Mouse (Mus musculus): ENCODE measurements around the gene Slc35e3. TPM values are rescaled to one million over a fixed set of nuclear protein-coding genes. Genes with fewer than 3 reads are reported as not detected.

The Slc35e3 gene
- polyA plus RNA-seq, 1 experiment from 2014 or later = 19.8 TPM

DNA sequence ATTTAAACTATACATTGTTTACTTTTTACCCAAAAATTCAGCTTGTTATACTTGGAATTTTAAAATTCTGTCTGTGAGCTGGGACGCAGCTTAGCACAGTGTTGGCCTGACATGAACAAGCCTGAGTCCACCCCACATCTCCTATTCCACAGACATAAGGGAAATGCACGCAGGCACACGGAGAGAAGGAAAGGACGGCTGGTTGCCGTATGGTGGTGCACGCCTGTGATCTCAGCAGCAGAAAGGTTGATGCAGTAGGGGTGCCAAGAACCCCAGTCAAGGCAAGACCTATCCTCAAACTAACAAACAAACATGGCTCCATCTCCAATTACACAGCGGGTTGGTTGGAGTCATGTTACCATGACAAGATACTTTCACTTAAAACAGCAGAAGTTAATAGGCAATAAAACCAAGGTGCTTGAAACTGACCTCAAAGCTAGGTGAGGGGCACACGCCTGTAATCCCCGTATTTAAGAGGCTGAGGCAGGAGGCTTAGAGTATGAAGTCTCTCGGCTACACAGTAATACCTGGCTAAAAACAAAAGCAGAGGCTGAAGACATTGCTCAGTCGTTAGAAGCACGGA is 32.3 kb upstream of the Slc35e3 start:
- DNase-seq (ENCODE audit: low spot score) = no peak
- Histone ChIP-seq H3K4me2 (ENCODE audit: low read depth, severe bottlenecking) (no peak overlapping the region), H3K27me3 (ENCODE audit: control insufficient read depth, insufficient read depth, low read length) (no peaks in the 10 kb centered on the region), H3K27ac (replicated peaks; ENCODE audit: low read depth, low read length) (no peak overlapping the region), H3K4me3 (ENCODE audit: low read depth, low read length) (no peak overlapping the region), H3K9me3 (ENCODE audit: control insufficient read depth, low read length) (no peaks in the 10 kb centered on the region), H3K36me3 (ENCODE audit: control insufficient read depth, insufficient read depth, low read length) (peaks cover 33% of the 10 kb centered on the region), H3K4me1 (ENCODE audit: control insufficient read depth, insufficient read depth, low read length) (no peaks in the 10 kb centered on the region), H3K9ac (ENCODE audit: low read length) (no peak overlapping the region)
- no peak for ATAC-seq (ENCODE audit: insufficient number of reproducible peaks, low FRiP score, low TSS enrichment, low read depth)
- 87% methylated on average over 12 of the region's 12 CpGs for WGBS

DNA sequence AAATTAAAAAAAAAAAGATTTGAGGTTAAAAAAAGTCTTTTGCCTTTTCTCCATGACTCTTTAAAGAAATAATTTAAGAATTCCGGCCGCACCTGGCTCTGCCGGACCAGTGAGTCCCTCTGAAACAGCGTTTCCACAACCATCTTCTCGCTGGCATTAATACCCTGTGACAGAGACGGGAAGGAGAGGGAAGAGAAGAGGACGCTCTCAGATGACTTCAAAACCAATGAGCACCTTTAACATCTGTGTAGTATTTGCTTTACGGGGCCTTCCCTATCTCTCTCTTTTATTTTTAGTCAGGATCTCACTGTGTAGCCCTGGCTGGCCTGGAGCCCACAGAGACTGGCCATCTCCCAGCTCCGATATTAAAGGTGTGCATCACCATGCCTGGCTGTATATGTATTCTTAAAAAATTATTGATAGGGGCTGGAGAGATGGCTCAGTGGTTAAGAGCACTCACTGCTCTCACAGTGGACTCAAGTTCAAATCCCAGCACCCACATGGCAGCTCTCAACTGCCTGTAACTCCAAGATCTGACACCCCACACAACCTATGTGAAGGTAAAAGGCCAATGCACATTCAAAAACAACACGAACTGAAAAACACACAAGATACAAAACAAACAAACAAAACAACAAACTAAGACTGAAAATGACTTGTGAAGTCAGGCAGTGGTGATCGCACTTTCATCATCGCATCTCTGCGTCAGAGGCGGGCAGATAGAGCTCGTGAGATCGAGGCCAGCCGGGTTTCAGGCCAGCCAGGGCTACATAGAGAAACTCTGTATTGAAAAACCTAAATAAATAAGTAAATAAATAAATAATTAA is 31.5 kb upstream of the Slc35e3 start:
- Histone ChIP-seq H3K27me3 (ENCODE audit: control insufficient read depth, insufficient read depth, low read length) (no peaks in the 10 kb centered on the region), H3K9ac (ENCODE audit: low read length) (no peak overlapping the region), H3K36me3 (ENCODE audit: control insufficient read depth, insufficient read depth, low read length) (peaks cover 35% of the 10 kb centered on the region), H3K4me2 (ENCODE audit: low read depth, severe bottlenecking) (no peak overlapping the region), H3K4me3 (ENCODE audit: low read depth, low read length) (no peak overlapping the region), H3K9me3 (ENCODE audit: control insufficient read depth, low read length) (no peaks in the 10 kb centered on the region), H3K4me1 (ENCODE audit: control insufficient read depth, insufficient read depth, low read length) (no peaks in the 10 kb centered on the region), H3K27ac (replicated peaks; ENCODE audit: low read depth, low read length) (no peak overlapping the region)
- WGBS = 94% methylated on average over 17 of the region's 17 CpGs
- ATAC-seq (ENCODE audit: insufficient number of reproducible peaks, low FRiP score, low TSS enrichment, low read depth) (no peak), DNase-seq (ENCODE audit: low spot score) (no peak)

DNA sequence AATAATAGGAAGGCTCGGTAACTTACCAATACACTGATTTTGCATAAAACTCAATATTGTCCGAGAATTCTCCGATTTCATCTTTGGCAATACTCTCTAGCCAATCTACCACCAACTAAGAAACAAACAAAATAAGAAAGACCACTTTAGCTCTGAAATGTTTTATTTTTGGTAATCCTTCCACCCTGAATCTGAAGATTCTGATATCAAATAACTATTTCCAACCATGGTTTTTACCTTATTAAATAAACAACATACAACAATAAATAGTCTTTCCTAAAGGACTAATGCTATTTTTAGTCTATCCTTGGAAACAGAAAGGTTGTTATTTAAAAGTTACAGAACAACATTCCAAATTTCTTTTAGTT is 30.9 kb upstream of the Slc35e3 start:
- no peaks in the 10 kb centered on the region for H3K9me3 ChIP-seq (ENCODE audit: control insufficient read depth, low read length)
- H3K4me1 ChIP-seq (ENCODE audit: control insufficient read depth, insufficient read depth, low read length) = no peaks in the 10 kb centered on the region
- H3K4me2 ChIP-seq (ENCODE audit: low read depth, severe bottlenecking) = no peak overlapping the region
- no peaks in the 10 kb centered on the region for H3K27me3 ChIP-seq (ENCODE audit: control insufficient read depth, insufficient read depth, low read length)
- ATAC-seq (ENCODE audit: insufficient number of reproducible peaks, low FRiP score, low TSS enrichment, low read depth) = no peak
- no peak for DNase-seq (ENCODE audit: low spot score)
- no peak overlapping the region for H3K4me3 ChIP-seq (ENCODE audit: low read depth, low read length)
- peaks cover 37% of the 10 kb centered on the region for H3K36me3 ChIP-seq (ENCODE audit: control insufficient read depth, insufficient read depth, low read length)
- 93% methylated on average over 3 of the region's 3 CpGs for WGBS
- no peak overlapping the region for H3K27ac ChIP-seq (replicated peaks; ENCODE audit: low read depth, low read length)
- H3K9ac ChIP-seq (ENCODE audit: low read length) = no peak overlapping the region

DNA sequence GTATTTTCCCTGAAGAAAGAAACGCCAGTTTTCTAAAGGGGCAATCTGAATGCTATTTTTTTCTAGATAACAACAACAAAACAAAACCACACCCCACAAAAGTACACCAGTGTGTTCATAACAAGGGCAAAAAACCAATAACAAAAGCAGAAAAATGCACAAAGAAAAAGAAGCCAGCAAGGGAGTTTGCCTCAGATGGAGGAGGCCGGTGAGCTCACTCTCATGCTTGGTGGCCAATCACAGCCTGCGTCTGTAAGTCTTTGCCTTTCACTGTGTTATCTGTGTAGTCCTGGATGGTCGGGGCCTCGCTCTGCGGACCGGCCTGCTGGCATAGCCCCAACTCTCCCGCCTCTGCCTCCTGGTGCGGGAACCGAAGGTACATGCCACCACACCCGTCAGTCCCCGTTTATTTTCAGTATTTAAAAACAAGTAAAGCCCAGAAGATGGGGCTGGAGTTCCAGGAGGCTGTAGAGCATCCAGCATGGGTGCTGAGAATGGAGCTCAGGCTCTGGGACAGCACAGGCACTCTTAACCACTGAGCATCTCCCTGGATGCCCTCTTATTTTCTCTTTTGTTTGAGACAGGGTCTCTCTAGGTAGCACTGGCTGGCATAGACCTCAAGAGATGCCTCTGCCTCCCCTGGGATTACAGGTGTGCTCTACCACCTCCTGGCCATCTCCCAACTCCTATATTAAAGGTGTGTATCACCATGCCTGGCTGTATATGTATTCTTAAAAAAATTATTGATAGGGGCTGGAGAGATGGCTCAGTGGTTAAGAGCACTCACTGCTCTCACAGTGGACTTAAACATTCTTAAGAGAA is 30.3 kb upstream of the Slc35e3 start:
- Histone ChIP-seq H3K9ac (ENCODE audit: low read length) (no peak overlapping the region), H3K9me3 (ENCODE audit: control insufficient read depth, low read length) (no peaks in the 10 kb centered on the region), H3K4me3 (ENCODE audit: low read depth, low read length) (no peak overlapping the region), H3K4me1 (ENCODE audit: control insufficient read depth, insufficient read depth, low read length) (no peaks in the 10 kb centered on the region), H3K27ac (replicated peaks; ENCODE audit: low read depth, low read length) (no peak overlapping the region), H3K4me2 (ENCODE audit: low read depth, severe bottlenecking) (no peak overlapping the region), H3K36me3 (ENCODE audit: control insufficient read depth, insufficient read depth, low read length) (peaks cover 37% of the 10 kb centered on the region), H3K27me3 (ENCODE audit: control insufficient read depth, insufficient read depth, low read length) (no peaks in the 10 kb centered on the region)
- no peak for DNase-seq (ENCODE audit: low spot score)
- WGBS = 95% methylated on average over 12 of the region's 12 CpGs
- ATAC-seq (ENCODE audit: insufficient number of reproducible peaks, low FRiP score, low TSS enrichment, low read depth) = no peak

DNA sequence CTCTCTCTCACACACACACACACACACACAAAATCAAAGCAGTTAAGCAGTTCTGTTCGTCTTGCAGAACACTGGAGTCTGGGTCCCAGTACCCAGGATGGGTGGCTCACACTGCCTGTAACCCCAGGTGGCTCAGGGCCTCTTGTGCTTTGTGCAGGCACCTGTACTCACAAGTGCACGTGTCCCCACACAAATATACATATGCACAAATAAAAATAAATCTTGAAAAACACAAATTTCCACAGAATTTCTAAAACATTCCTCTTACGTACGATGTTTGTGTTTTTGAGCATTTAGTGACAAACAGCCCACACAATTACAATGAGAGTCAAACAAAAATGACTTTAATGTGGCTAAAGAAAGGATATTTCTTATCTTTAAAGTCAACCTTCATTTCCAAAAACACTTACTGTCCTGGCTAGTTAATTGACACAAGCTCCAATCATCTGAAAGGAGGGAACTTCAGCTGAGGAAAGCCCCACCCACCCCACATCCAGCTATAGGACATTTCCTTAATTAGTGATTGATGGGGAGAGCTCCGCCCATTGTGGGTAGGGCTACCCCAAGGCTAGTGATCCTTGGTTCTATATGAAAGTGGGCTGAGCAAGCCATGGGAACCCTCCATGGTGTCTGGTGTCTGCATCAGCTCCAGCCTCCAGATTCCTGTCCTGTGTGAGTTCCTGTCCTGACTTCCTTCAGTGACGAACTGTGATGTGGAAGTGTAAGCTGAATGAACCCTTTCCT is 29.4 kb upstream of the Slc35e3 start:
- Histone ChIP-seq H3K4me1 (ENCODE audit: control insufficient read depth, insufficient read depth, low read length) (no peaks in the 10 kb centered on the region), H3K36me3 (ENCODE audit: control insufficient read depth, insufficient read depth, low read length) (peaks cover 36% of the 10 kb centered on the region), H3K9me3 (ENCODE audit: control insufficient read depth, low read length) (no peaks in the 10 kb centered on the region), H3K27ac (replicated peaks; ENCODE audit: low read depth, low read length) (no peak overlapping the region), H3K27me3 (ENCODE audit: control insufficient read depth, insufficient read depth, low read length) (no peaks in the 10 kb centered on the region), H3K4me2 (ENCODE audit: low read depth, severe bottlenecking) (no peak overlapping the region), H3K4me3 (ENCODE audit: low read depth, low read length) (no peak overlapping the region), H3K9ac (ENCODE audit: low read length) (no peak overlapping the region)
- ATAC-seq (ENCODE audit: insufficient number of reproducible peaks, low FRiP score, low TSS enrichment, low read depth) (no peak), DNase-seq (ENCODE audit: low spot score) (no peak)
- WGBS = 88% methylated on average over 6 of the region's 6 CpGs

DNA sequence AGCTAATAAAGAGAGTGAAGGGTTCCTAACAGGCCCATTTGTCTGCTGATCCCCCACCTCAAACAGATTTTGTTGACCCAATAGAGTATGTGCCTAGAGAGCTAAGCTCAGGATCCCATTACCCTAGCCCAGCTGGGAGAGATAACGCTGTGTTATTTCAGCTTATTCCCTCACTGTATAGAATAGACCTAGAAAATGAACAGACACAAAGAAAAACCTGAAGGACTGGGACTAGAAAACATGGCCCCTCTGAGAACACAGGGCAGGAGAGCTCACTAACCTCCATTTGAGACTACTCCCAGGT is 28.6 kb upstream of the Slc35e3 start:
- ATAC-seq (ENCODE audit: insufficient number of reproducible peaks, low FRiP score, low TSS enrichment, low read depth) (no peak), DNase-seq (ENCODE audit: low spot score) (no peak)
- Histone ChIP-seq H3K27ac (replicated peaks; ENCODE audit: low read depth, low read length) (no peak overlapping the region), H3K9ac (ENCODE audit: low read length) (no peak overlapping the region), H3K27me3 (ENCODE audit: control insufficient read depth, insufficient read depth, low read length) (no peaks in the 10 kb centered on the region), H3K4me3 (ENCODE audit: low read depth, low read length) (no peak overlapping the region), H3K9me3 (ENCODE audit: control insufficient read depth, low read length) (no peaks in the 10 kb centered on the region), H3K4me1 (ENCODE audit: control insufficient read depth, insufficient read depth, low read length) (no peaks in the 10 kb centered on the region), H3K4me2 (ENCODE audit: low read depth, severe bottlenecking) (no peak overlapping the region), H3K36me3 (ENCODE audit: control insufficient read depth, insufficient read depth, low read length) (peaks cover 36% of the 10 kb centered on the region)
- WGBS = 94% methylated on average over 1 of the region's 1 CpGs

DNA sequence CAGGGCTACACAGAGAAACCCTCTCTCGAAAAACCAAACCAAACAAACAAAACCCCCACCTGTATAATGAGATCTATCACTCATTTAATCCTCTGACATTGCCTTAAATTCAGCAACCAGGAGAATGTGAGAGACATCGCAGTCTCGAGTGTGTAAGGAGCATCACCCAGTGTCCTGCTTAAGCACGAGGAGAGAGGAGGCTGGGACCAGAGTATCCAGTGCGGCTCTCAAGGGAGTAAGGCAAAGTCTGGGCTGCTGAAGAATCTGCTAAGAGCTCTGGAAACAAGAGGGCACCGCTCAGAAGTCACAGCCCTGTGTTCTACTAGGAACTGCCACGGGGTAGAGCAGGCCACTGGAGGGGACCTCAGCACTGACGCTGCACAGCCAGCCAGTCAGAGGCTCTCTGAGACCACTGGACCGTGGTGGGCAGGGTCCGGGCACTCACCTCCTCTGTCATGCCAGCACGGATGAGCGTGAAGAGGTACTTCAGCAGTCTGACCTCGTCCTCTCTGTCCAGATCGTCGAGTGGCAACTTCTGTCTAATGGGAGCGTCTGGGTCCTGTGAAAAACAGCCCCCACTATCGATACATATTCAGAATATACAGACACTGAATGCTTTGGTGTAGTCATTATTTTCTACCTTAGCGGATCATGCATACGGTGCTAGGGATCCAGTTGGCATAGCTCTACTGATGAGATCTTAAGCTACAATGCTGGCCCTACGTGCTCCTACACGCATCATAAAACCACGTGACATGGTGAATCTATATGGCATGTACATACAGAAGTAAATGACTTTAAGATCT is 28.0 kb upstream of the Slc35e3 start:
- ATAC-seq (ENCODE audit: insufficient number of reproducible peaks, low FRiP score, low TSS enrichment, low read depth) (no peak), DNase-seq (ENCODE audit: low spot score) (no peak)
- 95% methylated on average over 22 of the region's 22 CpGs for whole genome bisulfite sequencing

More for the DNA sequence above, 28.0 kb upstream of the Slc35e3 start:
- no peaks in the 10 kb centered on the region for H3K9me3 ChIP-seq (ENCODE audit: control insufficient read depth, low read length)
- H3K4me1 ChIP-seq (ENCODE audit: control insufficient read depth, insufficient read depth, low read length) = no peaks in the 10 kb centered on the region
- H3K9ac ChIP-seq (ENCODE audit: low read length) = no peak overlapping the region
- no peaks in the 10 kb centered on the region for H3K27me3 ChIP-seq (ENCODE audit: control insufficient read depth, insufficient read depth, low read length)
- H3K27ac ChIP-seq (replicated peaks; ENCODE audit: low read depth, low read length) = no peak overlapping the region
- H3K36me3 ChIP-seq (ENCODE audit: control insufficient read depth, insufficient read depth, low read length) = peaks cover 38% of the 10 kb centered on the region
- no peak overlapping the region for H3K4me2 ChIP-seq (ENCODE audit: low read depth, severe bottlenecking)
- H3K4me3 ChIP-seq (ENCODE audit: low read depth, low read length) = no peak overlapping the region

Measured in limb, embryonic 11.5 days (tissue).